Mouse (Mus musculus) liver, embryonic 14.5 days (tissue): ENCODE results near the gene Trim7. TPM values are rescaled to one million over a fixed set of nuclear protein-coding genes. Genes with fewer than 3 reads are reported as not detected.
"Not testable (repeated sequence)": the region's sequence is repeated elsewhere in the genome, so short reads cannot be mapped to it uniquely, and the experiment has no call there.

Experiments used
- ATAC-seq: fragments of 200-750 bp; cut with Nextera tagmentation; 2 replicates; pipeline ENCODE4 v1.8.0; 2017; ENCODE audit warnings: moderate number of reproducible peaks, mild to moderate bottlenecking, moderate library complexity; ENCODE audit not compliant: insufficient read depth
- DNase-seq, 3 experiments: peaks; one replicate each; pipeline ENCODE4 v3.0.0-alpha.2; 2012 to 2013; ENCODE audit warnings: low read depth in 3 of 3, low spot score in 3 of 3
- H3K27ac ChIP-seq: fragments of 300-500 bp; sonication (generic); 2 replicates; pipeline ENCODE4 v1.5.1; 2014; ENCODE audit warnings: moderate library complexity, mild to moderate bottlenecking, control low read depth, inconsistent platforms
- H3K27me3 ChIP-seq: fragments of 300-500 bp; sonication (generic); 2 replicates; pipeline ENCODE4 v1.6.1; 2014; ENCODE audit warnings: mild to moderate bottlenecking, low read length, moderate library complexity; ENCODE audit not compliant: control insufficient read depth, insufficient read depth
- H3K36me3 ChIP-seq: fragments of 300-500 bp; sonication (generic); replicated peaks from 2 replicates; pipeline ENCODE4 v1.6.1; 2014; ENCODE audit warnings: low read depth; ENCODE audit not compliant: control insufficient read depth, insufficient read depth
- H3K4me1 ChIP-seq, 2 experiments: fragments of 200-500 bp in 1 of 2; fragments of 300-500 bp in 1 of 2; sonication (generic) in 1 of 2; replicated peaks; 2 replicates each; pipeline ENCODE4 v1.6.1; 2012 to 2014; ENCODE audit warnings: antibody characterized with exemption in 1 of 2, inconsistent platforms in 1 of 2, low read length in 1 of 2; ENCODE audit not compliant: control insufficient read depth in 2 of 2, insufficient read depth in 2 of 2
- H3K4me2 ChIP-seq: fragments of 300-500 bp; sonication (generic); 2 replicates; pipeline ENCODE4 v1.6.1; 2014; ENCODE audit warnings: low read depth, mild to moderate bottlenecking, control low read depth, moderate library complexity
- H3K4me3 ChIP-seq, 2 experiments: fragments of 200-500 bp in 1 of 2; fragments of 300-500 bp in 1 of 2; sonication (generic) in 1 of 2; 2 replicates each; pipeline ENCODE4 v1.5.1; 2012 to 2014; ENCODE audit warnings: low read depth in 2 of 2, low read length in 2 of 2, mild to moderate bottlenecking in 2 of 2, control low read depth in 1 of 2, inconsistent platforms in 1 of 2, moderate library complexity in 1 of 2; ENCODE audit not compliant: insufficient read depth in 1 of 2
- H3K9ac ChIP-seq: fragments of 300-500 bp; sonication (generic); replicated peaks from 2 replicates; pipeline ENCODE4 v1.6.1; 2014; ENCODE audit warnings: mild to moderate bottlenecking, control low read depth, moderate library complexity
- H3K9me3 ChIP-seq: fragments of 300-500 bp; sonication (generic); 2 replicates; pipeline ENCODE4 v1.6.1; 2016; ENCODE audit warnings: low read length, mixed read lengths; ENCODE audit not compliant: control insufficient read depth
- CTCF ChIP-seq: IDR thresholded peaks from 2 replicates; pipeline ENCODE4 v1.5.1; 2016; ENCODE audit warnings: antibody characterized with exemption, low read depth, control low read depth
- EP300 ChIP-seq: IDR thresholded peaks from 2 replicates; pipeline ENCODE4 v1.6.1; 2016; ENCODE audit warnings: antibody characterized with exemption, low read depth
- WGBS: fragments of 180-500 bp; shearing (Covaris S2); extraction: QIAGEN DNeasy Blood & Tissue Kit; methylation state at CpG from one replicate; pipeline ENCODE4 v1.1.7; 2014; ENCODE audit not compliant: insufficient replicate concordance; 5-methylcytosine and 5-hydroxymethylcytosine counted together
- polyA plus RNA-seq, 2 experiments: library from polyadenylated mRNA; depleted of rRNA in 1 of 2; stranded (reverse) in 1 of 2; unstranded in 1 of 2; fragments of >200 nt; fragmentation: Nextera tagmentation in 1 of 2; extraction: Ambion mirVana in 1 of 2; gene quantifications; 2 replicates each; pipeline versions ENCODE4 v1.2.1 to v1.2.3; 2012 to 2014

The Trim7 gene
- polyA plus RNA-seq, 2 experiments: 0.04 to 0.23 TPM

DNA sequence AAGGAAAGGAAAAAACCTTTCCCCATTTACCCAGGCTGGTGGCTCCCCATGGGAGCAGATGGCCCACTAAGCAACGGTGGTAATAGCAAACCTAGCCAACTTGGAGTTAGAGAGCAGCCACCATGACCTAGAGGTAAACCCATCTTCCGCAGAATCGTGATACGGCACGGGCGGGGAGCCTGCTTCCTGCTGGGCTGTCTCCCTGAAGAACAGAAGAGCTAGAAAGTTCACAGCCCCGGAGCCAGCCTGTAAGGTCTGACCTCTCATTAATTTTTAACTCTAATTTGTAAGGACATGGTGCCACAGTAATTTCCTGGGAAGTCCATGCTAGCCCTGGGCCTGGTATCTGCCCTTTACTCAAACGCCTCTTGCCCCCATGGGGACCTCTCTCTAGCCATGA lies 35.0 kb upstream of the Trim7 start:
- no peaks in the 10 kb centered on the region for H3K27me3 ChIP-seq
- TF ChIP-seq EP300 (no peak), CTCF (no peak)
- H3K4me2 ChIP-seq: peak overlapping the region; percentile 26; the same call in 1 of the 2 replicates
- no peak overlapping the region for H3K27ac ChIP-seq
- ATAC-seq (no peak), DNase-seq (no peak)
- no peaks in the 10 kb centered on the region for H3K36me3 ChIP-seq
- peaks cover 0 to 13% of the 10 kb centered on the region in 2 experiments; a peak in 2 of 4 replicates for H3K4me1 ChIP-seq
- H3K9ac ChIP-seq: no peak overlapping the region
- no peaks in the 10 kb centered on the region for H3K9me3 ChIP-seq
- H3K4me3 ChIP-seq: no peak overlapping the region
- 55% methylated on average over 8 of the region's 8 CpGs for WGBS

GRCm38 (mm10) chr11:48791894-48792293 lies 34.0 kb upstream of the Trim7 start:
- H3K9me3 ChIP-seq, H3K9ac ChIP-seq, H3K27me3 ChIP-seq, H3K27ac ChIP-seq, ATAC-seq, H3K4me2 ChIP-seq, H3K36me3 ChIP-seq, DNase-seq, H3K4me3 ChIP-seq: not testable (repeated sequence)
- H3K4me1 ChIP-seq: peaks cover 0 to 15% of the 10 kb centered on the region in 2 experiments; a peak in 3 of 4 replicates
- WGBS: 71% methylated on average over 9 of the region's 9 CpGs

DNA sequence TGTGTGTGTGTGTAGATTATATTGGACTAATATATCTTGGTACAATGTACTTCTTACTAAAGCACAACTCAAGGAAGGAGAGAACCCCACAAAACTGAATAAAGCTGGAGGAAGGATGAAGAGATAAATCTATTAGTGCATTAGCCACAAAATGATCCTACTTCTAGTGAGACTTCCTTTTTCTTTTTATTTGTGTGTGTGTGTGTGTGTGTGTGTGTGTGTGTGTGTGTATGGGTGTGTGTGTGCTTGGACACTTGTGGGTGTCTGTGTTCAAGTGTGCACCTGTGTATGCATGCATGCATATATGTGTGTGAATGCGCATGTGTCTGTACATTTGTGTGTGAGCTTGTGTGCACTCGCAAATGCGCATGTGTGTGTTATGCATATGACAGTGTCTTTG lies 32.8 kb upstream of the Trim7 start:
- ATAC-seq: no peak
- Histone ChIP-seq H3K27ac (no peak overlapping the region), H3K4me3 (no peak overlapping the region), H3K27me3 (no peaks in the 10 kb centered on the region), H3K36me3 (no peaks in the 10 kb centered on the region), H3K4me1 (peaks cover 8 to 23% of the 10 kb centered on the region in 2 experiments), H3K9ac (no peak overlapping the region), H3K9me3 (no peaks in the 10 kb centered on the region), H3K4me2 (no peak overlapping the region)
- no peak for TF ChIP-seq EP300
- TF ChIP-seq CTCF: no peak
- DNase-seq: no peak
- WGBS: 90% methylated on average over 3 of the region's 3 CpGs

GRCm38 (mm10) chr11:48795221-48795620 lies 30.7 kb upstream of the Trim7 start:
- ATAC-seq (no peak), DNase-seq (no peak)
- 77% methylated on average over 7 of the region's 7 CpGs for WGBS
- Histone ChIP-seq H3K27me3 (no peaks in the 10 kb centered on the region), H3K4me2 (no peak overlapping the region), H3K27ac (no peak overlapping the region), H3K4me1 (peaks cover 13 to 25% of the 10 kb centered on the region in 2 experiments), H3K9ac (no peak overlapping the region), H3K36me3 (no peaks in the 10 kb centered on the region), H3K4me3 (no peak overlapping the region), H3K9me3 (no peaks in the 10 kb centered on the region)
- TF ChIP-seq EP300: no peak
- no peak for TF ChIP-seq CTCF

DNA sequence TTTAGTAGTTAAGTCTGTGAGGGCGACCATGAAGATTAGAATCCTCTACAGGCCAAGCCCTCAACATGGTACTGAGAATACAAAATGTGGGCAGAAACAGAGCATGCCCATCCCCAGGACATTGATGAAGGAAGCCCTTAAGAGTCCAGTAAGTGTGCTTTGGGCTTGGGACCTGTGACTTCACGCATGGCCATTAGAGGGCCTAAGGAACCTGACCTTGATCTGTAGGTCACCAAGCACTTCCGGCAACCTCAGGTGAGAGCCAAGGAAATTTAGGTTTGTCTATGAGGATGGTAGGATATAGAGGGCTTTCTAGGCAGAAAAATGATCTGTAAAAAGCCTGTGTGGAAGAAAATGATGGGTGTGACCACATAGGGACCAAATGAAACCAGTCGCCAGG lies 29.6 kb upstream of the Trim7 start:
- no peak for ATAC-seq
- Histone ChIP-seq H3K4me2 (no peak overlapping the region), H3K9ac (no peak overlapping the region), H3K4me1 (peaks cover 13 to 23% of the 10 kb centered on the region in 2 experiments), H3K36me3 (peaks cover 4% of the 10 kb centered on the region), H3K27ac (no peak overlapping the region), H3K27me3 (no peaks in the 10 kb centered on the region), H3K4me3 (no peak overlapping the region), H3K9me3 (no peaks in the 10 kb centered on the region)
- 67% methylated on average over 4 of the region's 4 CpGs for WGBS
- no peak for DNase-seq
- no peak for TF ChIP-seq EP300
- TF ChIP-seq CTCF: peak; percentile 33
